Mouse (Mus musculus) myocyte (in vitro differentiated cells): Measurements from ENCODE around the gene Celsr2. TPM values are rescaled to one million over a fixed set of nuclear protein-coding genes. Genes with fewer than 3 reads are reported as not detected.

Experiments used
- H3K27me3 ChIP-seq: one replicate; pipeline ENCODE4 v1.6.1; 2011; ENCODE audit not compliant: control insufficient read depth, insufficient read depth, insufficient read length
- H3K36me3 ChIP-seq: one replicate; pipeline ENCODE4 v1.6.1; 2011; ENCODE audit not compliant: control insufficient read depth, insufficient read depth
- H3K4me2 ChIP-seq: one replicate; pipeline ENCODE4 v1.6.1; 2011; ENCODE audit warnings: low read depth, control low read depth
- H3K4me3 ChIP-seq: one replicate; pipeline ENCODE4 v1.5.1; 2011; ENCODE audit warnings: mild to moderate bottlenecking, control low read depth, moderate library complexity
- H3K79me2 ChIP-seq: one replicate; pipeline ENCODE4 v1.6.1; 2011; ENCODE audit not compliant: control insufficient read depth, insufficient read depth
- H3ac ChIP-seq: one replicate; pipeline ENCODE4 v1.6.1; 2011; ENCODE audit not compliant: control insufficient read depth, insufficient read length
- CEBPB ChIP-seq: IDR thresholded peaks from 2 replicates; pipeline ENCODE4 v1.6.1; 2011; ENCODE audit warnings: mild to moderate bottlenecking, moderate library complexity; ENCODE audit not compliant: poor library complexity, insufficient read depth, severe bottlenecking
- E2F4 ChIP-seq: IDR thresholded peaks from one replicate; pipeline ENCODE4 v1.6.1; 2011; ENCODE audit warnings: mild to moderate bottlenecking, control low read depth, moderate library complexity; ENCODE audit not compliant: insufficient read depth
- MAX ChIP-seq: IDR thresholded peaks from one replicate; pipeline ENCODE4 v1.6.1; 2011; ENCODE audit warnings: low read depth, mild to moderate bottlenecking, control low read depth
- MYOD1 ChIP-seq, 3 experiments: IDR thresholded peaks; one replicate each; pipeline ENCODE4 v1.6.1; 2011; ENCODE audit warnings: control low read depth in 2 of 3, low read depth in 2 of 3, mild to moderate bottlenecking in 2 of 3, moderate library complexity in 1 of 3; ENCODE audit not compliant: insufficient read length in 2 of 3, control insufficient read depth in 1 of 3
- MYOG ChIP-seq, 3 experiments: IDR thresholded peaks; one replicate each; pipeline ENCODE4 v1.6.1; 2011; ENCODE audit warnings: control low read depth in 2 of 3, low read depth in 2 of 3, mild to moderate bottlenecking in 2 of 3; ENCODE audit not compliant: insufficient read length in 2 of 3, control insufficient read depth in 1 of 3, insufficient read depth in 1 of 3
- POLR2A ChIP-seq: IDR thresholded peaks from one replicate; pipeline ENCODE4 v1.6.1; 2011; ENCODE audit warnings: low read depth, mild to moderate bottlenecking, control low read depth, moderate library complexity; ENCODE audit not compliant: insufficient read length
- POLR2AphosphoS2 ChIP-seq: IDR thresholded peaks from one replicate; pipeline ENCODE4 v1.6.1; 2011; ENCODE audit warnings: low read depth, control low read depth; ENCODE audit not compliant: insufficient read length
- REST ChIP-seq: IDR thresholded peaks from one replicate; pipeline ENCODE4 v1.6.1; 2011; ENCODE audit warnings: mild to moderate bottlenecking, control low read depth, moderate library complexity; ENCODE audit not compliant: insufficient read depth, insufficient read length
- SRF ChIP-seq: IDR thresholded peaks from one replicate; pipeline ENCODE4 v1.6.1; 2011; ENCODE audit warnings: low read depth; ENCODE audit not compliant: control insufficient read depth, insufficient read length
- TCF12 ChIP-seq: IDR thresholded peaks from one replicate; pipeline ENCODE4 v1.6.1; 2011; ENCODE audit warnings: mild to moderate bottlenecking, control low read depth; ENCODE audit not compliant: poor library complexity, insufficient read depth, severe bottlenecking
- TCF3 ChIP-seq: IDR thresholded peaks from one replicate; pipeline ENCODE4 v1.6.1; 2011; ENCODE audit warnings: low read depth, control low read depth; ENCODE audit not compliant: insufficient read length
- USF1 ChIP-seq: IDR thresholded peaks from one replicate; pipeline ENCODE4 v1.6.1; 2011; ENCODE audit warnings: low read depth, mild to moderate bottlenecking, control low read depth, moderate library complexity
- polyA plus RNA-seq: library from polyadenylated mRNA; unstranded; fragments of >200 nt; fragmentation: generic; extraction: Trizol; gene quantifications from one replicate; pipeline ENCODE4 v1.2.1, GENCODE M21; 2012; ENCODE audit warnings: missing spikeins

Gene Celsr2
- polyA plus RNA-seq, 1 experiment = not detected

- Histone ChIP-seq H3K4me3 (no peak overlapping the region), H3ac (no peak overlapping the region), H3K79me2 (no peaks in the 10 kb centered on the region), H3K27me3 (peaks cover 55% of the 10 kb centered on the region), H3K4me2 (no peak overlapping the region), H3K36me3 (no peaks in the 10 kb centered on the region)
- TF ChIP-seq E2F4 (no peak), MAX (no peak), MYOD1 (IDR thresholded peaks at IDR 0.05; ENCODE audit: control insufficient read depth in 1 of 3, insufficient read length in 2 of 3, low read depth in 2 of 3) (no peak), TCF12 (no peak), SRF (no peak), CEBPB (no peak), POLR2A (no peak), POLR2AphosphoS2 (no peak), REST (no peak), USF1 (no peak), TCF3 (no peak), MYOG (IDR thresholded peaks at IDR 0.05; ENCODE audit: control insufficient read depth in 1 of 3, insufficient read depth in 1 of 3, insufficient read length in 2 of 3, low read depth in 2 of 3) (no peak)
These were observed 43.1 kb downstream of the Celsr2 start for GRCm38 (mm10) chr3:108372274-108372673.

DNA sequence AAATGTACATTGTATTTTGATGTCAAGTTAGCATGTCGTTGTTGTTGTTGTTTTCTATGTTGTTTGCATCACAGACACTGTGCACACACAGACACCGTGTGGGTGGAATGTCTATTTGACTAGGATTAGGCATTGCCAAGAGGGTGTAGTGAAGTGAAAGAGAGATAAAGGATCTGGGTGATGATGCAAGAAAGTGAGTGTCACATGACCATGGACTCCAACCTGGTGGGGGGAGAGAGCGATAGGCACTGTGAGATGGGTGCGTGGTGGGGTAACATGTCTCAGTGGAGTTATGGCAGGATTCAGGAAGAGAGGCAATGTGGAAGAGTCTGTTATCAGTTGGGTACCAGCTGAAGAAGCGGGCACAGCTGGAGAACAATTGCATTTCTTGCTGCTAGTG is 46.6 kb downstream of the Celsr2 start:
- Histone ChIP-seq H3K4me2 (no peak overlapping the region), H3ac (no peak overlapping the region), H3K4me3 (no peak overlapping the region), H3K36me3 (no peaks in the 10 kb centered on the region), H3K79me2 (no peaks in the 10 kb centered on the region), H3K27me3 (peaks cover 49% of the 10 kb centered on the region)
- TF ChIP-seq REST (no peak), CEBPB (no peak), POLR2AphosphoS2 (no peak), MYOG (IDR thresholded peaks at IDR 0.05; ENCODE audit: control insufficient read depth in 1 of 3, insufficient read depth in 1 of 3, insufficient read length in 2 of 3, low read depth in 2 of 3) (no peak), TCF3 (no peak), TCF12 (no peak), USF1 (no peak), MAX (no peak), SRF (no peak), E2F4 (no peak), MYOD1 (IDR thresholded peaks at IDR 0.05; ENCODE audit: control insufficient read depth in 1 of 3, insufficient read length in 2 of 3, low read depth in 2 of 3) (no peak), POLR2A (no peak)

DNA sequence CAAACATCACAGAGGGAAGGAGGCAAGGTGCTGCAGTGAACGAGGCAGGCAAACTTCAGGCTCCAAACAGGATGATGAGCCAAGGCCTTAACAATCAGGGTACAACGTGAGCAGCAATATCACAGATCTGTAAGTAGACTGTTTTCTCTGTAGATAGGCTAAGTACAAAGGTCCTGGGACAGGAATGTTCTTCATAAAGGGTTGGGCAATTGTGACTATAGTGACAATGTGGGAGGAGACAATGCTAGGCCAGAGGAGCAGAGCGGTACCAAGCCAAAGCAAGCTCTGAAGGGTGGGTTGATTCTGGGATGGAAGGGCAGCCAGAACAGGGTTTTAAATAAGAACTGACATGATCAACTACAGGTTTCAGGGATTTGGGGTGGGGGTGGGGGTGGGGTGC is 47.5 kb downstream of the Celsr2 start:
- no peaks in the 10 kb centered on the region for H3K79me2 ChIP-seq
- no peaks in the 10 kb centered on the region for H3K36me3 ChIP-seq
- H3ac ChIP-seq = no peak overlapping the region
- no peak overlapping the region for H3K4me3 ChIP-seq
- no peak overlapping the region for H3K4me2 ChIP-seq
- TF ChIP-seq MYOG (IDR thresholded peaks at IDR 0.05; ENCODE audit: control insufficient read depth in 1 of 3, insufficient read depth in 1 of 3, insufficient read length in 2 of 3, low read depth in 2 of 3) = no peak
- TF ChIP-seq POLR2AphosphoS2 = no peak
- H3K27me3 ChIP-seq = peaks cover 49% of the 10 kb centered on the region

DNA sequence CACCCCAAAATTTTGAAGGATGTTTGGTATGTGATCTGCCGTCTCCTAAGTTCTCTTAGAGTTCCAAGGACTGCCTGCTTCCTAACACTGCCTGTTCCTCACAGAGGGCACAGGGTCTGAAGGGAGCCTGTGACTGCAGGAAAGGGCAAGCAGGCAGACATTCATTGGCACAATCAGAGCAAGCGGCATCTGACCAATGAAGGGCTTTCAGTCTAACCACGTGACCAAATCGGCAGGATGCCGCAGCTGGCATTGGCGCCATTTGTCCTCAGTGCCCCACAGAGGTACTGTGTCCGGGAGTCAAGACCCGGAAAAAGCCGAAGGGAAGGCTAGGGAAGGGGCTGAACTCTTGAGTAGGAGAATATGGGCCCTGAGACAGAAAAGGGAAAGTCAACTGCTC is 48.2 kb downstream of the Celsr2 start:
- TF ChIP-seq REST (no peak), TCF12 (no peak), TCF3 (no peak), MYOG (IDR thresholded peaks at IDR 0.05; ENCODE audit: control insufficient read depth in 1 of 3, insufficient read depth in 1 of 3, insufficient read length in 2 of 3, low read depth in 2 of 3) (no peak), POLR2AphosphoS2 (no peak), E2F4 (no peak), MYOD1 (IDR thresholded peaks at IDR 0.05; ENCODE audit: control insufficient read depth in 1 of 3, insufficient read length in 2 of 3, low read depth in 2 of 3) (no peak), MAX (no peak), USF1 (no peak), SRF (no peak), POLR2A (no peak), CEBPB (no peak)
- H3K36me3 ChIP-seq = no peaks in the 10 kb centered on the region
- H3ac ChIP-seq = no peak overlapping the region
- H3K4me3 ChIP-seq = no peak overlapping the region
- peaks cover 49% of the 10 kb centered on the region for H3K27me3 ChIP-seq
- H3K4me2 ChIP-seq = no peak overlapping the region
- no peaks in the 10 kb centered on the region for H3K79me2 ChIP-seq

GRCm38 (mm10) chr3:108364270-108364995 is 50.9 kb downstream of the Celsr2 start, which contains the start of gene Mybphl:
TSS of gene Mybphl (plus strand) at chr3:108364911.
- no peak within 1 kb of the TSS for H3ac ChIP-seq
- H3K27me3 ChIP-seq = peaks cover 58% of the 10 kb centered on the region
- H3K36me3 ChIP-seq = no peaks in the 10 kb centered on the region
- no peaks in the 10 kb centered on the region for H3K79me2 ChIP-seq
- TF ChIP-seq POLR2AphosphoS2 = no peak
- no peak for TF ChIP-seq REST
- no peak for TF ChIP-seq MYOD1 (IDR thresholded peaks at IDR 0.05; ENCODE audit: control insufficient read depth in 1 of 3, insufficient read length in 2 of 3, low read depth in 2 of 3)
- no peak for TF ChIP-seq MYOG (IDR thresholded peaks at IDR 0.05; ENCODE audit: control insufficient read depth in 1 of 3, insufficient read depth in 1 of 3, insufficient read length in 2 of 3, low read depth in 2 of 3)
- TF ChIP-seq SRF = no peak
- TF ChIP-seq MAX = no peak
- no peak for TF ChIP-seq TCF12
- no peak for TF ChIP-seq E2F4
- no peak for TF ChIP-seq POLR2A
- no peak for TF ChIP-seq USF1
- no peak for TF ChIP-seq CEBPB
- no peak for TF ChIP-seq TCF3
- H3K4me3 ChIP-seq = no peak within 1 kb of the TSS
- H3K4me2 ChIP-seq = no peak within 1 kb of the TSS
